Mouse (Mus musculus) ES-Bruce4 (cell line): ENCODE measurements at regions not wholly inside any gene's neighbourhood (a gene's known extent, or its start where the extent isn't known, plus 50 kb on each side); places are given as distances from the start of the nearest gene placed in this dataset.
A peak's percentile ranks its signal among the peaks of the same experiment; 100 is the strongest.

ENCODE experiments used
- H3K27ac ChIP-seq: 2 replicates; pipeline ENCODE4 v1.5.1; 2012; ENCODE audit warnings: low read length, inconsistent platforms; ENCODE audit not compliant: insufficient read depth
- H3K27me3 ChIP-seq: 2 replicates; pipeline ENCODE4 v1.6.1; 2012; ENCODE audit warnings: mild to moderate bottlenecking, low read length, inconsistent platforms; ENCODE audit not compliant: control insufficient read depth, poor library complexity, insufficient read depth, severe bottlenecking
- H3K36me3 ChIP-seq: 2 replicates; pipeline ENCODE4 v1.6.1; 2012; ENCODE audit warnings: inconsistent platforms, mild to moderate bottlenecking, low read length, moderate library complexity; ENCODE audit not compliant: control insufficient read depth, poor library complexity, insufficient read depth, severe bottlenecking
- H3K4me1 ChIP-seq: one replicate; pipeline ENCODE4 v1.8.1; 2011; ENCODE audit warnings: low read length; ENCODE audit not compliant: control insufficient read depth, insufficient read depth
- H3K4me3 ChIP-seq: 2 replicates; pipeline ENCODE4 v1.5.1; 2011; ENCODE audit warnings: low read depth, mild to moderate bottlenecking, low read length
- H3K9ac ChIP-seq: 2 replicates; pipeline ENCODE4 v1.6.1; 2012; ENCODE audit warnings: low read depth, mild to moderate bottlenecking, inconsistent platforms; ENCODE audit not compliant: poor library complexity, severe bottlenecking
- H3K9me3 ChIP-seq: replicated peaks from 2 replicates; pipeline ENCODE4 v1.6.1; 2012; ENCODE audit warnings: mild to moderate bottlenecking, low read length, inconsistent platforms; ENCODE audit not compliant: control insufficient read depth, poor library complexity, insufficient read depth, severe bottlenecking
- CTCF ChIP-seq: IDR thresholded peaks from one replicate; pipeline ENCODE4 v1.8.1; 2011; ENCODE audit warnings: low read depth, low read length
- EP300 ChIP-seq: IDR thresholded peaks from 2 replicates; pipeline ENCODE4 v1.6.1; 2011; ENCODE audit warnings: low read depth, low read length; ENCODE audit not compliant: insufficient read depth
- POLR2A ChIP-seq: IDR thresholded peaks from one replicate; pipeline ENCODE4 v1.8.1; 2011; ENCODE audit warnings: low read length; ENCODE audit not compliant: insufficient read depth

DNA sequence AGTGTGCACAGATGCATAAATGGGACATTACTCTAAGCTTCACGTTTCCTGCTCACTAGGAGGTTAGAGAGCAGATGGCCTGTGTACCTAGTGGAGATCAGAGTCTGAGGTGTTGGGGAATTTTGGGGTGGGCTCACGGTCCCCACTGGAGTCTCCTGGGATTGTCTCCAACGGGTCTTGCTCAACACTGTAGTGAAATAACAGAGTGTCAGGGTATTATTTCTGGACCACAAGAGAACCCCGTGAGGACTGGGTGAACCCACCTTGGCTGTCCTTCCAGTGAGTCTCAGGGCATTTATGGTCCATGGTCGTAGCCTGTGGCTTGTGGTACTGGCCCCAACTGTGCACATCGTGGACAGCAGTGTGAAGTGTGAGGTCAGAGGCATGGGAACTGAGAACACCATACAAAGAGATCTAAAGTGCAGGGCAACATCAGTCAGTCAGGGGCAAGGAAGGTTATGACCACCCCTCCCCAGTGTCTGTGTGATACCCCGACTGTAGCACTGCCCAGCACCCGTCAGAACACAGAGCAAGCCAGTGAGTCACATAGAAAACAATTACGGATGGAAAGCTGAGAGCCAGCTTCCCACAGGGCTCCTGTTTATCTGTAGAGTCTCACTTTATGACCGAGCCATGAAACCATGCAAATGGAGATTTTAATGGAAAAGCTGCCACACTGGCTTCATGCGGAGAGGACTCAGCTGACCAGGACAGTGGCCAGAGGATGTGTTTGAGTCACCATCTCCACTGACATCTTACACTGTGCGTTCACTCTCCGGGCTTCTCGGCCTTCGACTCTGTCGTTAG lies 77.3 kb upstream of the Pmepa1 start:
- H3K9me3 ChIP-seq = no peaks in the 10 kb centered on the region
- H3K4me3 ChIP-seq = no peak overlapping the region
- H3K36me3 ChIP-seq = no peaks in the 10 kb centered on the region
- H3K27me3 ChIP-seq = no peaks in the 10 kb centered on the region
- TF ChIP-seq POLR2A (no peak), EP300 (no peak), CTCF (no peak)
- no peaks in the 10 kb centered on the region for H3K4me1 ChIP-seq
- H3K27ac ChIP-seq = no peak overlapping the region
- H3K9ac ChIP-seq = no peak overlapping the region

DNA sequence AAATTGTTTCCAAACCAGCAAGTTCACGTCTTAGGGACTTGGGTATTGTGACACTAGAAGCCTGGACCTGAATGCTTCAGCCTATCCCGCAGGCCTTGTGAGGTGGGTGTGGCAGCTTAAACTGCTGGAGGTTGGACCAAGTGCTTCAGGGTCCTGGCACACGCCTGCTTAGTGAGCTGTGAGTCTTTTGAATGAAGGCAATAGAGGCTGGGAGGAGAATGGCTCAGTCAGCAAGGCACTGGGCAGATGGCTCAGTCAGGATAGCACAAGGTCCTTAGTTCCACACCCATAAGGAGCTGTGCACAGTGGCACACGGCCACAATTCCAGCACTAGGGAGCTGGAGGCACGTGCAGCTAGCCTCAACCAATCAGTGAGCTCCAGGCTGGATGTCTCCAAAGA lies 80.5 kb upstream of the Pmepa1 start:
- TF ChIP-seq POLR2A (no peak), CTCF (no peak), EP300 (no peak)
- no peaks in the 10 kb centered on the region for H3K9me3 ChIP-seq
- H3K27me3 ChIP-seq = no peaks in the 10 kb centered on the region
- H3K4me3 ChIP-seq = no peak overlapping the region
- H3K36me3 ChIP-seq = no peaks in the 10 kb centered on the region
- H3K27ac ChIP-seq = no peak overlapping the region
- H3K9ac ChIP-seq = no peak overlapping the region
- H3K4me1 ChIP-seq = no peaks in the 10 kb centered on the region

DNA sequence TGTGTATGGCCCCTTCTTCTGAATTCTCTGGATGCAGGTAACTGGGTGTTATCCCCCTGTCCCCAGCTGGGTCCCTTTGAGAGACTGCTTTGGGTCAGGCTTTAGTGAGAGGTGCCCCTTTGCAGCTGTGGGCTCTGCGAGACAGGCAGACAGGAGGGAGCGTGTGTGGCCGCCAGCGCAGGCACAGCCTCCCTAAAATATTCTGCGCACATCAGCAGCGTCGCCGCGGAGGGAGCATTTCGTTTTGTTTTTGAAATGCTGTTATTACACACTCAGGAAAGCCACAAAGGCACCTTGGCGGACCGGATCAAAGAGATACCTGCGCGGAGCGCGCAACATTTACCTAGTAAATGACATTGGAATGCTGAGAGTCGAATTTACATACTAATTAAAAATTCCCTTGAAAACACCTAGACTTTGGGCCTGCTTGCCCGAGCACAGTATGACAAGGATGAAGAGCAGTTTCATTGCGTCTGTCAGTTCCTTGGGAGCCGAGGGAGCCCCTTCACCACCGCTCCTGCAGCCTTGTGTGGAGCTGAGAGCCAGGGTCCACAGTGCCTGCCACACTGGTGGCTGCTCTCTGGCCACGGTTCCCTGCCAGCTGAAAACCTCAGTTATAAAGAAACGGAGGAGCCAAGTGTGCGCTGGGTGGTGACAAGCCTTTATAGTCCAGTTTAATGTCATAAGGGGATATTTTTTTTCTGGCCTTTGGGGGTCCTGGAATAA lies 89.3 kb upstream of the Pmepa1 start:
- no peak for TF ChIP-seq EP300
- no peak for TF ChIP-seq POLR2A
- TF ChIP-seq CTCF = no peak
- Histone ChIP-seq H3K9me3 (no peaks in the 10 kb centered on the region), H3K27ac (no peak overlapping the region), H3K27me3 (no peaks in the 10 kb centered on the region), H3K9ac (peak overlapping the region; percentile 47; the same call in 1 of the 2 replicates), H3K36me3 (no peaks in the 10 kb centered on the region), H3K4me3 (peak overlapping the region; percentile 51), H3K4me1 (peaks cover 3% of the 10 kb centered on the region)

DNA sequence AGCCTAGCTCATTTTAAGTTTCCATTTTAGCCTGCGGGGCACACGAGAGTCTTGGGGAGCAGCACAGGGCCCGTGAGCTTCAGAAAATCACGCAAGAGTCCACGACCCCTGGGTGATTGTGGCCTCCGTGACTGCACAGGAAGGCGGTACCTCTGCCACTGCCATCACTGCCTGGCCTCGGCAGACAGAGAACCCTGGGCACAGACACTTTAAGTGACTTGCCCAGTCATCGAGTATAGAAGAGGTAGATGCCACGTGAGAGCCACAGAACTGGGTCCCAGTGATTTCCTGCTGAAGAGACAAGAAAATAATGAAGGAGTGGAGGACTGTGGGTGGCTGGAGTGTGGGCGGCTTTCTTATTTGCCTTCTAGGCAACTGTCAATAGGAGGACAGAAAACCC lies 90.4 kb upstream of the Pmepa1 start:
- H3K9ac ChIP-seq = no peak overlapping the region
- H3K9me3 ChIP-seq = no peaks in the 10 kb centered on the region
- no peak for TF ChIP-seq POLR2A
- no peak for TF ChIP-seq EP300
- no peak for TF ChIP-seq CTCF
- no peaks in the 10 kb centered on the region for H3K27me3 ChIP-seq
- no peaks in the 10 kb centered on the region for H3K36me3 ChIP-seq
- no peak overlapping the region for H3K27ac ChIP-seq
- no peak overlapping the region for H3K4me3 ChIP-seq
- H3K4me1 ChIP-seq = peaks cover 3% of the 10 kb centered on the region

DNA sequence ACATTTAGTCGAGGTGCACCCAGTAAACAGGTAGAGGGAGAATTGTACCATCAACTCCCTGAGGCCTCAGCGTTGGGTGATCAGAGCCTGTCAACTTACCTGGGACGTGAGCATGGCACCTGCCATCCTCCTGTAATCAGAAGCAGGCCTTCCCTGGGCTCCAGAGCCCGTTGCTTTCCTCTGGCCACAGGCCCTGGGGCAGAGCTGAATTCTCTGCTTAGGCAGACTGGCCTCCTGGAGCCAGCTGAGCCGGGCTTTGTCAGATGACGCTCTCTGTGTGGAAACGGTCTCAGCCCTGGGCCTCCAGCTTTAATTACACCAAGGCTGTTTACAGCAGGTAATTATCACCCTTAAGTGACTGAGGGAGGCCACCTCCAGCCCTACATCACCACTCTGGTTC lies 92.6 kb upstream of the Pmepa1 start:
- H3K9me3 ChIP-seq = 0 out of 2 replicates have a peak, but pooled peaks cover 2% of the 10 kb centered on the region
- TF ChIP-seq POLR2A = no peak
- TF ChIP-seq EP300 = no peak
- no peak for TF ChIP-seq CTCF
- H3K36me3 ChIP-seq = no peaks in the 10 kb centered on the region
- H3K4me1 ChIP-seq = peaks cover 3% of the 10 kb centered on the region
- no peak overlapping the region for H3K27ac ChIP-seq
- H3K27me3 ChIP-seq = no peaks in the 10 kb centered on the region
- no peak overlapping the region for H3K9ac ChIP-seq
- H3K4me3 ChIP-seq = no peak overlapping the region

DNA sequence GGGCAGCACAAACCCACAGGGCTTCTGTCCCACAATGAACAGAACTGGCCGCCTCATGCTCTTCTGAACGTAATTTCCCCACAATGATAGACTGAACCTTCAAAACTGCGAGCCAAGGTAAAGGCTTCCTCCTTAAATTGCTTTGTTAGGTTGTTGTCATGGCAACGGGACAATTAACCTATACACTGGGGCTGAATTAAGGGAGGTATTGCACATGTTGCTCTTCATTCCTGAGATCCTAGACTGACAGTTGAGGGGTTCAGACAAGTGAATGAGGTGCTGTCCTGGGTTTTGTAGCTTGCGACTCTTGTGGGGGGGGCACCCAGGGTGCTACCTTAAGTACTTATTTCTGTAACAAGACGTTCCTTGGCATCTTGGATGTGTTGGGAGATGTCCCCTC lies 100.6 kb upstream of the Pmepa1 start:
- TF ChIP-seq POLR2A (no peak), CTCF (no peak), EP300 (no peak)
- no peaks in the 10 kb centered on the region for H3K36me3 ChIP-seq
- H3K4me3 ChIP-seq = no peak overlapping the region
- 0 out of 2 replicates have a peak, but pooled peaks cover 2% of the 10 kb centered on the region for H3K9me3 ChIP-seq
- H3K9ac ChIP-seq = no peak overlapping the region
- no peaks in the 10 kb centered on the region for H3K4me1 ChIP-seq
- no peaks in the 10 kb centered on the region for H3K27me3 ChIP-seq
- no peak overlapping the region for H3K27ac ChIP-seq
